9 mouse cellular contexts compared by ENCODE assay signal in the genomic region with DNA sequence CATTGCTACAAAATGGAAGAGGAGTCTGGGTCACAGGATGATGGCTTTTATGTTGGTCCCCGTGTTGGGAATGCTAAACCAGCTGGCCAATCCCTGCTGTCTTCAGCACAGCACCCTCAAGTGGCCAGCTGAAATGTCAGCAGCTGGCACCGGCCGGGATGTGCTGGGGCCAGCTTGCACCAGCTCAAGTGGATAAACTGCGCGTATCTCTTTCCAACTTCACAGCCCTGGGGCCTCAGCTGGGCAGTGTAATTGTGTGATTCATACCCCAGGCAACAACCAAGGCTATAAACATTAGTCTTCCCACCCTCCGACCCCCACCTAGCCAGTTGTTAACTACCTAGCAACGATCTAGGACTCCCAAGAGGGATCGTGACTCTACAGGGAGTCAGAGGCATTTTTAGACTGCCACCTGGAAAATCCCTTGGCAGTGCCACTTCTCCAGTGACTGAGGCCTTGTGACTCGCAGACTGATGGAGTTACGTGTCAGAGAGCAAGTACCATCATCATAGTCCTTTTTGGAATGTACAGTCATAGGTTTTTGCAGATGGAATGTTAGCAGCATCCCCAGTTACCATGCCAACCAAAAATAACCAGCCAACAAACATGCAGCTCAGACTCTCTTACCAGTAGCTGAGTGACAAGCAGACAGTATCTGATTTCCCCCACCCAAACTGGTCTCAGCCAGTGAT. TPM values are rescaled to one million over a fixed set of nuclear protein-coding genes. Genes with fewer than 3 reads are reported as not detected.
DNase-seq lines count a peak whose midpoint lies in the region; ATAC-seq and TF ChIP-seq lines count a peak whose summit lies in the region.
"Had no signal": no experiment of that assay in that cellular context is flagged by ENCODE, and none has a peak within 500 bp of the region (broad histone marks: within the 10 kb centered on the region; RNA-seq: fewer than 3 reads in every experiment).

No protein-coding gene starts in this region.

- ATAC-seq in liver, embryonic 11.5 days (replicated peaks; ENCODE audit: low FRiP score) = no peak
- ATAC-seq in CD4-positive, CD25-positive, alpha-beta regulatory T cell, adult 4 months = no peak

- H3K4me3 ChIP-seq in liver, adult 2 months (ENCODE audit: insufficient read depth, low read depth, low read length) = no peak overlapping the region
- no peak overlapping the region for H3K4me3 ChIP-seq in liver, embryonic 11.5 days (ENCODE audit: low read depth, low read length)

- H3K27ac ChIP-seq in liver, adult 2 months (replicated peaks; ENCODE audit: insufficient read depth, low read depth, low read length) = no peak overlapping the region
- H3K27ac ChIP-seq in liver, embryonic 11.5 days (ENCODE audit: low read depth, low read length) = no peak overlapping the region

- no peak overlapping the region for H3K4me2 ChIP-seq in liver, embryonic 11.5 days

- H3K79me2 ChIP-seq in liver, adult 2 months (ENCODE audit: control insufficient read depth, insufficient read depth, low read length) = no peaks in the 10 kb centered on the region

- H3K9ac ChIP-seq in liver, adult 2 months (ENCODE audit: low read depth, low read length) = no peak overlapping the region
- H3K9ac ChIP-seq in liver, embryonic 11.5 days (ENCODE audit: low read depth, low read length) = no peak overlapping the region

- peak; percentile 45 for DNase-seq in adrenal gland, adult 2 months
- DNase-seq in adrenal gland, postnatal 4 days (ENCODE audit: low spot score in 2 of 2) = no peak
- no peak for DNase-seq in liver, adult 2 months (ENCODE audit: extremely low read depth, low read depth, low spot score)
- no peak for DNase-seq in liver, embryonic 11.5 days (ENCODE audit: low spot score)
- DNase-seq in layer of hippocampus, adult 11-12 months (ENCODE audit: low spot score) = peak; percentile 53
- peak; percentile 56 to 76 for DNase-seq in right cerebral cortex, postnatal 10 days (ENCODE audit: low spot score in 2 of 2)
- no peak for DNase-seq in kidney, postnatal 14 days

- no peak for TF ChIP-seq POLR2A in liver, adult 2 months (IDR thresholded peaks at IDR 0.05; ENCODE audit: extremely low read depth, insufficient read depth, low read length)

- peak; percentile 32; the same call in 1 of the 2 replicates for TF ChIP-seq CTCF in liver, adult 2 months (IDR thresholded peaks at IDR 0.05; ENCODE audit: low read depth, low read length)

- H3K4me1 ChIP-seq in liver, adult 2 months (ENCODE audit: control insufficient read depth, insufficient read depth, low read length) = peaks cover 2% of the 10 kb centered on the region; the same call in 1 of the 2 replicates
- H3K4me1 ChIP-seq in liver, embryonic 11.5 days (replicated peaks; ENCODE audit: control insufficient read depth, insufficient read depth, low read length) = peaks cover 4% of the 10 kb centered on the region

- H3K27me3 ChIP-seq in liver, adult 2 months (ENCODE audit: control insufficient read depth, insufficient read depth, low read length) = no peaks in the 10 kb centered on the region
- H3K27me3 ChIP-seq in liver, embryonic 11.5 days (replicated peaks; ENCODE audit: control insufficient read depth, insufficient read depth, low read length) = 0 out of 2 replicates have a peak, but pooled peaks cover 2% of the 10 kb centered on the region

- 73% methylated on average over 10 of the region's 10 CpGs for WGBS in liver, adult 2 months
- 58% methylated on average over 10 of the region's 10 CpGs for WGBS in liver, embryonic 11.5 days

- H3K36me3 ChIP-seq in liver, adult 2 months (ENCODE audit: control insufficient read depth, insufficient read depth, low read length) = no peaks in the 10 kb centered on the region
- no peaks in the 10 kb centered on the region for H3K36me3 ChIP-seq in liver, embryonic 11.5 days (ENCODE audit: control insufficient read depth, insufficient read depth, low read length)

- peaks cover 9% of the 10 kb centered on the region; the same call in 1 of the 2 replicates for H3K9me3 ChIP-seq in liver, embryonic 11.5 days (ENCODE audit: control insufficient read depth, low read length)

RNA-seq across cellular contexts. Expression of gene Fbxo17, which starts 11.2 kb away (rescaled TPM):
- total RNA-seq in adrenal gland, adult 2 months (2021) = 1 to 10 TPM; 2.0 to 5.3 TPM
- polyA plus RNA-seq in adrenal gland, adult 2 months (2012; rRNA removed) = 11.1 and 14.1 TPM in 2 replicates
- 10 to 100 TPM; 10.1 to 10.6 TPM for total RNA-seq in adrenal gland, postnatal 4 days (2021)
- total RNA-seq in liver, adult 2 months (2014; rRNA removed) = 0.46 and 0.60 TPM in 2 replicates
- polyA plus RNA-seq in liver, adult 2 months (2012; rRNA removed) = 0.53 and 1.0 TPM in 2 replicates
- polyA plus RNA-seq in liver, embryonic 11.5 days (2014; fragmentation: Nextera tagmentation; extraction: Ambion mirVana) = 3.1 and 3.7 TPM in 2 replicates
- 10 to 100 TPM in 1 of 2 experiments, 1 to 10 TPM in 1; 9.8 to 15.6 TPM for polyA plus RNA-seq in CD4-positive, CD25-positive, alpha-beta regulatory T cell, adult 4 months (2017; shearing (Covaris generic))

RNA-seq across cellular contexts. Expression of gene Mrps12, which starts 13.8 kb away (rescaled TPM):
- total RNA-seq in adrenal gland, adult 2 months (2021) = 10 to 100 TPM; 74.6 to 82.1 TPM
- 217 and 245 TPM in 2 replicates for polyA plus RNA-seq in adrenal gland, adult 2 months (2012; rRNA removed)
- total RNA-seq in adrenal gland, postnatal 4 days (2021) = 10 to 100 TPM; 59.7 to 63.5 TPM
- 66.0 and 70.3 TPM in 2 replicates for total RNA-seq in liver, adult 2 months (2014; rRNA removed)
- 98.0 and 103 TPM in 2 replicates for polyA plus RNA-seq in liver, adult 2 months (2012; rRNA removed)
- 172 and 180 TPM in 2 replicates for polyA plus RNA-seq in liver, embryonic 11.5 days (2014; fragmentation: Nextera tagmentation; extraction: Ambion mirVana)
- polyA plus RNA-seq in CD4-positive, CD25-positive, alpha-beta regulatory T cell, adult 4 months (2017; shearing (Covaris generic)) = 10 to 100 TPM; 66.3 to 68.5 TPM

RNA-seq across cellular contexts. Expression of gene Sars2, which starts 14.0 kb away (rescaled TPM):
- total RNA-seq in adrenal gland, adult 2 months (2021) = 10 to 100 TPM; 16.5 to 21.2 TPM
- polyA plus RNA-seq in adrenal gland, adult 2 months (2012; rRNA removed) = 42.6 and 43.0 TPM in 2 replicates
- 10 to 100 TPM; 25.0 to 27.0 TPM for total RNA-seq in adrenal gland, postnatal 4 days (2021)
- total RNA-seq in liver, adult 2 months (2014; rRNA removed) = 4.6 and 6.4 TPM in 2 replicates
- 21.9 and 25.3 TPM in 2 replicates for polyA plus RNA-seq in liver, adult 2 months (2012; rRNA removed)
- polyA plus RNA-seq in liver, embryonic 11.5 days (2014; fragmentation: Nextera tagmentation; extraction: Ambion mirVana) = 31.3 and 35.3 TPM in 2 replicates
- polyA plus RNA-seq in CD4-positive, CD25-positive, alpha-beta regulatory T cell, adult 4 months (2017; shearing (Covaris generic)) = 10 to 100 TPM in 1 of 2 experiments, 1 to 10 TPM in 1; 8.5 to 11.7 TPM

RNA-seq across cellular contexts. Expression of gene Ccer2, which starts 28.2 kb away (rescaled TPM):
- not detected for total RNA-seq in adrenal gland, adult 2 months (2021)
- polyA plus RNA-seq in adrenal gland, adult 2 months (2012; rRNA removed) = not detected in 2 replicates
- not detected for total RNA-seq in adrenal gland, postnatal 4 days (2021)
- total RNA-seq in liver, adult 2 months (2014; rRNA removed) = not detected in 2 replicates
- polyA plus RNA-seq in liver, adult 2 months (2012; rRNA removed) = not detected in 2 replicates
- not detected in 2 replicates for polyA plus RNA-seq in liver, embryonic 11.5 days (2014; fragmentation: Nextera tagmentation; extraction: Ambion mirVana)
- polyA plus RNA-seq in CD4-positive, CD25-positive, alpha-beta regulatory T cell, adult 4 months (2017; shearing (Covaris generic)) = not detected
- polyA plus RNA-seq: spleen, adult 2 months had no signal

RNA-seq across cellular contexts. Expression of gene Fbxo27, which starts 35.1 kb away (rescaled TPM):
- 1 to 10 TPM; 1.7 to 2.6 TPM for total RNA-seq in adrenal gland, adult 2 months (2021)
- polyA plus RNA-seq in adrenal gland, adult 2 months (2012; rRNA removed) = 6.6 and 8.5 TPM in 2 replicates
- total RNA-seq in adrenal gland, postnatal 4 days (2021) = 1 to 10 TPM; 2.8 to 4.6 TPM
- not detected in 2 replicates for total RNA-seq in liver, adult 2 months (2014; rRNA removed)
- polyA plus RNA-seq in liver, adult 2 months (2012; rRNA removed) = 0.16 and 0.19 TPM in 2 replicates
- polyA plus RNA-seq in liver, embryonic 11.5 days (2014; fragmentation: Nextera tagmentation; extraction: Ambion mirVana) = 1.4 and 1.7 TPM in 2 replicates
- polyA plus RNA-seq in CD4-positive, CD25-positive, alpha-beta regulatory T cell, adult 4 months (2017; shearing (Covaris generic)) = 1 to 10 TPM; 1.6 to 2.2 TPM

Comparison
In these comparisons a context has a peak if more than half of its experiments do, and no peak if none do; other contexts are left out.
1. DNase-seq: peak in adrenal gland, adult 2 months (single experiment), layer of hippocampus, adult 11-12 months (single experiment) and right cerebral cortex, postnatal 10 days (2 of 2); none in adrenal gland, postnatal 4 days (0 of 2), liver, adult 2 months (single experiment), liver, embryonic 11.5 days (single experiment) and kidney, postnatal 14 days (single experiment).